Mouse (Mus musculus) spleen, postnatal 10 days (tissue): ENCODE results near the gene Plk4.
A peak's percentile ranks its signal among the peaks of the same experiment; 100 is the strongest.
"Not testable (repeated sequence)": the region's sequence is repeated elsewhere in the genome, so short reads cannot be mapped to it uniquely, and the experiment has no call there.

Source experiments
- DNase-seq, 2 experiments: peaks; one replicate each; pipeline ENCODE4 v3.0.0; 2021 to 2022; ENCODE audit warnings: low spot score in 2 of 2

The Plk4 gene

GRCm38 (mm10) chr3:40799530-40800372 is at the start of gene Plk4:
Gene Plk4, plus strand, starts transcription at chr3:40800019.
- peak; percentile 94 to 99 for DNase-seq

GRCm38 (mm10) chr3:40760746-40761145 is 39.1 kb upstream of the Plk4 start:
- no peak for DNase-seq

- DNase-seq, result no peak
These were observed 38.5 kb upstream of the Plk4 start for GRCm38 (mm10) chr3:40761312-40761711.

GRCm38 (mm10) chr3:40793783-40794182 is 6.0 kb upstream of the Plk4 start:
- no peak for DNase-seq

GRCm38 (mm10) chr3:40798054-40798453 is 1.8 kb upstream of the Plk4 start:
- no peak for DNase-seq

- DNase-seq, result peak; percentile 56 to 84
These were observed 1.3 kb upstream of the Plk4 start for GRCm38 (mm10) chr3:40798500-40798899.

- DNase-seq, result peak; percentile 77 to 79
These were observed 579 bp downstream of the Plk4 start for GRCm38 (mm10) chr3:40800373-40800823.

- DNase-seq, result no peak
These were observed 7.1 kb downstream of the Plk4 start for GRCm38 (mm10) chr3:40806871-40807270.

- no peak for DNase-seq
These were observed 8.9 kb downstream of the Plk4 start for GRCm38 (mm10) chr3:40808686-40809085.

GRCm38 (mm10) chr3:40809894-40810293 is 10.1 kb downstream of the Plk4 start:
- DNase-seq, result no peak

- no peak for DNase-seq
These were observed 13.5 kb downstream of the Plk4 start for GRCm38 (mm10) chr3:40813275-40813674.

- not testable (repeated sequence) for DNase-seq
These were observed 45.7 kb downstream of the Plk4 start for GRCm38 (mm10) chr3:40845521-40845920.

- peak; percentile 85 to 95 for DNase-seq
These were observed 46.7 kb downstream of the Plk4 start, which contains the start of gene Mfsd8 for GRCm38 (mm10) chr3:40846473-40846956. Gene Mfsd8, minus strand, starts transcription at chr3:40846886.

- DNase-seq, result not testable (repeated sequence)
These were observed 47.0 kb downstream of the Plk4 start, which contains the start of gene Abhd18 for GRCm38 (mm10) chr3:40846957-40847017. Gene Abhd18, plus strand, starts transcription at chr3:40846970.

- peak; percentile 59 to 62 for DNase-seq
These were observed 47.2 kb downstream of the Plk4 start for GRCm38 (mm10) chr3:40847018-40847417.

- not testable (repeated sequence) for DNase-seq
These were observed 48.1 kb downstream of the Plk4 start for GRCm38 (mm10) chr3:40847936-40848335.

- not testable (repeated sequence) for DNase-seq
These were observed 53.4 kb downstream of the Plk4 start for GRCm38 (mm10) chr3:40853123-40853738.
